Mouse (Mus musculus): ENCODE results near the gene 1700067P10Rik. TPM values are rescaled to one million over a fixed set of nuclear protein-coding genes. Genes with fewer than 3 reads are reported as not detected.

The 1700067P10Rik gene
- total RNA-seq, 2 experiments from 2014 or later = not detected

GRCm38 (mm10) chr17:48095718-48096121 is 6.6 kb downstream of the 1700067P10Rik start:
- no peak for DNase-seq (ENCODE audit: low spot score in 2 of 2)

GRCm38 (mm10) chr17:48096321-48096720 is 7.2 kb downstream of the 1700067P10Rik start:
- no peak for DNase-seq (ENCODE audit: low spot score in 2 of 2)

GRCm38 (mm10) chr17:48097011-48097742 is 8.1 kb downstream of the 1700067P10Rik start:
- no peak for DNase-seq (ENCODE audit: low spot score in 2 of 2)

GRCm38 (mm10) chr17:48097743-48098527 is 8.8 kb downstream of the 1700067P10Rik start:
- DNase-seq (ENCODE audit: low spot score in 2 of 2) = no peak

- no peak for DNase-seq (ENCODE audit: low spot score in 2 of 2)
Measured at GRCm38 (mm10) chr17:48098528-48098890, 9.4 kb downstream of the 1700067P10Rik start.

GRCm38 (mm10) chr17:48099312-48099711 is 10.2 kb downstream of the 1700067P10Rik start:
- DNase-seq (ENCODE audit: low spot score in 2 of 2) = no peak

- DNase-seq (ENCODE audit: low spot score in 2 of 2) = peak; percentile 63 to 83
Measured at GRCm38 (mm10) chr17:48100441-48101417, 11.6 kb downstream of the 1700067P10Rik start.

- DNase-seq (ENCODE audit: low spot score in 2 of 2) = no peak
Measured at GRCm38 (mm10) chr17:48107333-48107732, 18.2 kb downstream of the 1700067P10Rik start.

- DNase-seq (ENCODE audit: low spot score in 2 of 2) = no peak
Measured at GRCm38 (mm10) chr17:48107862-48108261, 18.7 kb downstream of the 1700067P10Rik start.

- DNase-seq (ENCODE audit: low spot score in 2 of 2) = no peak
Measured at GRCm38 (mm10) chr17:48108520-48108919, 19.4 kb downstream of the 1700067P10Rik start.

GRCm38 (mm10) chr17:48110547-48111287 is 21.6 kb downstream of the 1700067P10Rik start:
- DNase-seq (ENCODE audit: low spot score in 2 of 2) = no peak

- DNase-seq (ENCODE audit: low spot score in 2 of 2) = no peak
Measured at GRCm38 (mm10) chr17:48118570-48118969, 29.5 kb downstream of the 1700067P10Rik start.

- DNase-seq (ENCODE audit: low spot score in 2 of 2) = peak; percentile 65 to 79
Measured at GRCm38 (mm10) chr17:48119656-48120055, 30.5 kb downstream of the 1700067P10Rik start.

- DNase-seq (ENCODE audit: low spot score in 2 of 2) = no peak
Measured at GRCm38 (mm10) chr17:48120456-48120855, 31.3 kb downstream of the 1700067P10Rik start.

- no peak for DNase-seq (ENCODE audit: low spot score in 2 of 2)
Measured at GRCm38 (mm10) chr17:48132810-48133209, 43.7 kb downstream of the 1700067P10Rik start.

Other genes starting within 250 kb of the 1700067P10Rik start
- gene Foxp4, start 164.7 kb upstream of the 1700067P10Rik start, total RNA-seq (2021) = 10 to 100 TPM; 18.9 to 22.3 TPM
- gene 1700122O11Rik, start 51.0 kb upstream of the 1700067P10Rik start, total RNA-seq (2021) = not detected
- gene 9830107B12Rik, start 56.9 kb downstream of the 1700067P10Rik start, total RNA-seq (2021) = under 1 TPM; 0.10 to 0.13 TPM
- gene A530064D06Rik, start 78.0 kb downstream of the 1700067P10Rik start, total RNA-seq (2021) = under 1 TPM in 1 of 2 experiments, not detected in 1; 0.15 TPM
- gene Trem1, start 143.4 kb downstream of the 1700067P10Rik start, total RNA-seq (2021) = under 1 TPM in 1 of 2 experiments, not detected in 1; 0.08 TPM
- under 1 TPM in 1 of 2 experiments, not detected in 1; 0.36 TPM for gene Trem3, start 158.5 kb downstream of the 1700067P10Rik start, total RNA-seq (2021)
- 1 to 10 TPM in 1 of 2 experiments, under 1 TPM in 1; 0.20 to 1.6 TPM for gene Treml4, start 175.0 kb downstream of the 1700067P10Rik start, total RNA-seq (2021)
- under 1 TPM; 0.15 to 0.29 TPM for gene Treml2, start 210.2 kb downstream of the 1700067P10Rik start, total RNA-seq (2021)
- gene B430306N03Rik, start 226.8 kb downstream of the 1700067P10Rik start, total RNA-seq (2021) = under 1 TPM; 0.13 to 0.27 TPM

Measured in gastrocnemius, postnatal 4 days (tissue).